Mouse (Mus musculus) limb, embryonic 10.5 days (tissue): Measurements from ENCODE around the gene Abca3. TPM values are rescaled to one million over a fixed set of nuclear protein-coding genes. Genes with fewer than 3 reads are reported as not detected.

Experiments
- DNase-seq: peaks from one replicate; pipeline ENCODE4 v3.0.0-alpha.2; 2017; ENCODE audit warnings: low spot score
- H3K27ac ChIP-seq: fragments of 300-500 bp; sonication (generic); 2 replicates; pipeline ENCODE4 v1.5.1; 2016; ENCODE audit warnings: mild to moderate bottlenecking
- H3K27me3 ChIP-seq: fragments of 300-500 bp; sonication (generic); 2 replicates; pipeline ENCODE4 v1.6.1; 2016; ENCODE audit warnings: low read depth, mild to moderate bottlenecking; ENCODE audit not compliant: poor library complexity, severe bottlenecking
- H3K36me3 ChIP-seq: fragments of 300-500 bp; sonication (generic); 2 replicates; pipeline ENCODE4 v1.6.1; 2016; ENCODE audit warnings: mild to moderate bottlenecking, moderate library complexity
- H3K4me1 ChIP-seq: fragments of 300-500 bp; sonication (generic); 2 replicates; pipeline ENCODE4 v1.6.1; 2016
- H3K4me3 ChIP-seq: fragments of 300-500 bp; sonication (generic); 2 replicates; pipeline ENCODE4 v1.5.1; 2016; ENCODE audit warnings: mild to moderate bottlenecking, moderate library complexity
- H3K9me3 ChIP-seq: fragments of 300-500 bp; sonication (generic); replicated peaks from 2 replicates; pipeline ENCODE4 v1.6.1; 2016; ENCODE audit warnings: mild to moderate bottlenecking
- WGBS: fragments of 180-500 bp; shearing (Covaris S2); methylation state at CpG from one replicate; pipeline ENCODE4 v1.1.7; 2016; 5-methylcytosine and 5-hydroxymethylcytosine counted together
- polyA plus RNA-seq: library from polyadenylated mRNA; unstranded; fragments of >200 nt; fragmentation: Nextera tagmentation; extraction: Ambion mirVana; gene quantifications from 2 replicates; pipeline ENCODE4 v1.2.1, GENCODE M21; 2016

Gene Abca3
- 2.8 and 3.6 TPM in 2 replicates for polyA plus RNA-seq

DNA sequence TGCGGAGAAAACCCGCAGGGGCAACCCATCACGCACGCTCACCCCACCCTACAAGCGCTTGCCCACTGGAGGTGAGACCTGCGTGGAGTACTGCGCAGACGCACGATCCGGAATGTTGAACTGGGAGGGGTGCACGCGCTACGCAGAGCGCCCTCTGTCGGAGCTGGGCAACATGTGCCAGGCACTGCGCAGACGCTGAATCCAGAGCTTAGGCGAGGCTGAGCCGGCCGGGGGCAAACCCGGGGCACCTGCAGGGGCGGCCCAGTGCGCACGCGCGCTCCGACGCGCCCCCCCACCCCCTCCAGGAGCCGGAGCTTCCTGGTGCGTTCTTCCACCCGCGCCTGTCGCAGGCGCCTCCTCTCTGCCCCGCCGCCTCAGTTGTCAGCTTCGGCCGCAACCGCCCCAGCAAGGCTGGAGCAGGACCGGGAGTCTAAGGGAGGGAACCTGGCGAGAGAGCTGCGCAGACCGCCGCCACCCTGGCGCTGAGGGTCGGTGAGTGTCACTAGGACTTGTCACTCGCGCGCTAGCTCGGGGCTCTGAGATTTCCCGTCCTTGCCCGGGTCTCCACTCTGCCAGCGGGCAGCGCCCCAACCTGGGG, at the start of gene Abca3:
Gene Abca3 (plus strand): TSS at position 191 of the 598 bp plus-strand sequence.
- H3K27me3 ChIP-seq = peaks cover 59% of the 10 kb centered on the region

DNA sequence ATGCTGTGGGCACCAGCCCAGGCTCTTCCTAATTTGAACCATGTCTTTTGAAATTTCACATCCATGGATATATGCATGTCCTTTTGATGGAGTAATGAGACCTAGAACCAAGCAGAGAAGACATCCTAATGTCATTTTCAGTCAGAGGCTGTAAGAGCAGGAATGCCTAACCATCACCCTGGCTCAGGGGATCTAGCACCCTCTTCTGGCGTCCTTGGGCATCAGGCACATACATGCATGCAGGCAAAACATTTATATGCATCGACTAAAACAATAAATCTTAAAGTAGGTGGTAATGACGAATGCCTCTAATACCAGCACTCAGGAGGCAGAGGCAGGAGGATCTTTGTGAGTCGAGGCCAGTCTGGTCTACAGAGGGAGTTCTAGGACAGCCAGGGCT, 44.2 kb upstream of the Abca3 start:
- Histone ChIP-seq H3K9me3 (no peaks in the 10 kb centered on the region), H3K27ac (no peak overlapping the region), H3K4me1 (no peaks in the 10 kb centered on the region), H3K27me3 (no peaks in the 10 kb centered on the region), H3K36me3 (no peaks in the 10 kb centered on the region), H3K4me3 (no peak overlapping the region)
- DNase-seq = no peak
- WGBS = 53% methylated on average over 4 of the region's 4 CpGs

More for the DNA sequence above, at the start of gene Abca3:
- DNase-seq = peak; percentile 96
- no peaks in the 10 kb centered on the region for H3K36me3 ChIP-seq
- WGBS = under 1% methylated on average over 44 of the region's 55 CpGs
- peak within 1 kb of the TSS; percentile 72 for H3K4me3 ChIP-seq
- H3K27ac ChIP-seq = peak within 1 kb of the TSS; percentile 78
- H3K9me3 ChIP-seq = no peaks in the 10 kb centered on the region
- peaks cover 25% of the 10 kb centered on the region for H3K4me1 ChIP-seq

DNA sequence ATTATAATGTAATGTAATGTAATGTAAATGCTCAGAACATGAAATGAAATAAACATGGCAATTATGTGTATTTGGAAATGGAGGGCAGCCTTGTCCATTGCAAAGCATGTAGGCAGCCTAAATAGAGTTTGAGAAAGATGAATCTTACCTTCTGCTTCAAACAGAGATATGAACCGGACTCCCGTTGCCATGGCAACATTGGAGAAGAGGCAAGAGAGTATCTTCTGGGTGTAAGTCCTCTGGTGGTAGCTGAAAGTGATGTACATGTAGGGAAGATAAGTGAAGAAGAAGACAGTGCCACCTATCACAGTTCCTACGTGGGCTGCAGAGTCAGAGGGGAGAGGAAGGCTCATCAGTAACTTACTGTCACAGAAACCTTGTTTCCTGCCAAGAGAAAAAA, 30.9 kb upstream of the Abca3 start:
- Histone ChIP-seq H3K4me3 (no peak overlapping the region), H3K36me3 (no peaks in the 10 kb centered on the region), H3K27ac (no peak overlapping the region), H3K9me3 (no peaks in the 10 kb centered on the region; the same call in 1 of the 2 replicates), H3K27me3 (no peaks in the 10 kb centered on the region), H3K4me1 (no peaks in the 10 kb centered on the region)
- DNase-seq = no peak
- 95% methylated on average over 3 of the region's 3 CpGs for WGBS

DNA sequence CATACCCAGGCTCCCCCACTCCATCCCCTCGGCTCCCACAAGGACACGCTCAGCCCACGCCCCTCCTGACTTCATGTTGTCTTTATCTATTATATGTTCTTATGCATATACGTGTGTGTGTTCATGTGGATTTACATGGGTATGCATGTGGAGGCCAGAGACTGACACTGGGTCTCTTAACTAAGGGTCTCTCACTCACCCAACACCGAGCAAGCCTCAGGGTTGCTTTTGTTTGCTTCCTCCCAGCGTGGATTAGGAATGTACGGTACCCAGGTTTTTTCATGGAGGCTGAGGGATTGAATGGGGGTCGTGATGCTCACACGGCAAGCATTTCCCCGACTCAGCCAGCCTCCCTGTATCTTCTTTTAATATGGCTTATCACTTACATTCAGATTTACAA, 26.7 kb upstream of the Abca3 start:
- WGBS = 88% methylated on average over 10 of the region's 10 CpGs
- no peaks in the 10 kb centered on the region for H3K4me1 ChIP-seq
- DNase-seq = no peak
- no peak overlapping the region for H3K27ac ChIP-seq
- H3K9me3 ChIP-seq = no peaks in the 10 kb centered on the region; the same call in 1 of the 2 replicates
- H3K4me3 ChIP-seq = no peak overlapping the region
- H3K36me3 ChIP-seq = no peaks in the 10 kb centered on the region
- no peaks in the 10 kb centered on the region for H3K27me3 ChIP-seq

DNA sequence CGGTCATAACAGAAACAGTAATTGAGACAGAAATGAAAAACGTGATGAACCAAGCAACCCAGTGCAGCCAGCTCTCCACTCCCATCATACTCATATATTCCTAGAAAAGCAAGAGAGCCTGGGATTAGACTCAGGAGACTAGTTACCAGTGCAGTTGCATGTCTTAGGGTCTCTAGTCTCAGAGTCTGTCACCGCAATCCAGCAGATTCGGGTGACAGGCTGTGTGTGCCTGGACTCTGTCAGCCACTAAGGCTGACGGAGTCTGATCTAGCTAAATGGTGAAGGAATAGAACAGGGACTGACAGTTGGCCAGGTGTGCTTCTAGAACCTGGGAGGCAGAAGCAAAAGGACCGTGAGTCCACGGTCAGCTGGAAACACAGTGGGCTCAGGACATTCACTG, 24.1 kb upstream of the Abca3 start:
- Histone ChIP-seq H3K27ac (no peak overlapping the region), H3K36me3 (no peaks in the 10 kb centered on the region), H3K27me3 (no peaks in the 10 kb centered on the region), H3K4me1 (no peaks in the 10 kb centered on the region), H3K4me3 (no peak overlapping the region), H3K9me3 (no peaks in the 10 kb centered on the region)
- WGBS = 89% methylated on average over 7 of the region's 7 CpGs
- no peak for DNase-seq

DNA sequence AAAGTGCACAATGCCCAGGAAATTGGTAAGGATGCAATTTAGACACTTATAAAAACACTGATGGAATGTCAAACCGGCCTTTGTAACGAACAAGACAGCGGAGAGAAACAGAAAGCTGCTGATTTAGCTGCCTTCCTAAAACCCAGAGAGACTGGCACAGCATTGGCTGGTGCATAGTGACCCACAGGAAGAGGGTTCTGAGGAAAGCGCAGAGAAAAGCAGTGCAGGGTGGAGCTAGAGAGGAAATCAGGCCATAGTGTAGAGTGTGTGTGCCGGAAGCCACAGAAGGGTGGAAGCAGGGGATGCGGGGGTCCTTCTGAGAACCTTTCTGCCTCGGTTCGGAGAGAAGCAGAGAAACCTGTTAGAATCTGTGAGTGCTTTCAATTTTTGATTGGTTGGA, 7.1 kb upstream of the Abca3 start:
- 86% methylated on average over 8 of the region's 8 CpGs for WGBS
- Histone ChIP-seq H3K4me1 (no peaks in the 10 kb centered on the region), H3K4me3 (no peak overlapping the region), H3K27ac (no peak overlapping the region), H3K9me3 (no peaks in the 10 kb centered on the region), H3K36me3 (no peaks in the 10 kb centered on the region), H3K27me3 (peaks cover 11% of the 10 kb centered on the region)
- DNase-seq = no peak

DNA sequence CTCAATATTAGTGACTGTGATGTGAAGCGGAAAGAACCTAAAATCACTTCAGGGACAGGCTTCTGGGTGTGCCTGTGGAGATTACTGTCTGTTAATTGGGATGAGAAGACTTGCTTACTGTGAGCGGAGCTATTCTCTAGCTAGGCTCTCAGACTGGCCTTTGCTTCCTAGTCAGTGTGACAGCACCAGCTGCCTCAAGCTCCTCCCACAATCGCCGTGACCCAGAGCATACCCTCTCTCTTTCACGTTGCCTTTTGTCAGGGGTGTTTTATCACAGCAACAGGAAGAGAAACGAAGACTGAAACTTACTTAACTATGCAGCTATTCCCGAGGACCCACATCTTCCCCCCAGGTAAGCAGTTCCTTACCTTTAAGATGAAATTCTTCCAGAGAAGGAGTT, 4.9 kb upstream of the Abca3 start:
- peaks cover 32% of the 10 kb centered on the region for H3K27me3 ChIP-seq
- peaks cover 11% of the 10 kb centered on the region for H3K4me1 ChIP-seq
- H3K36me3 ChIP-seq = no peaks in the 10 kb centered on the region
- 57% methylated on average over 7 of the region's 7 CpGs for WGBS
- no peak overlapping the region for H3K27ac ChIP-seq
- no peak overlapping the region for H3K4me3 ChIP-seq
- no peak for DNase-seq
- no peaks in the 10 kb centered on the region for H3K9me3 ChIP-seq

DNA sequence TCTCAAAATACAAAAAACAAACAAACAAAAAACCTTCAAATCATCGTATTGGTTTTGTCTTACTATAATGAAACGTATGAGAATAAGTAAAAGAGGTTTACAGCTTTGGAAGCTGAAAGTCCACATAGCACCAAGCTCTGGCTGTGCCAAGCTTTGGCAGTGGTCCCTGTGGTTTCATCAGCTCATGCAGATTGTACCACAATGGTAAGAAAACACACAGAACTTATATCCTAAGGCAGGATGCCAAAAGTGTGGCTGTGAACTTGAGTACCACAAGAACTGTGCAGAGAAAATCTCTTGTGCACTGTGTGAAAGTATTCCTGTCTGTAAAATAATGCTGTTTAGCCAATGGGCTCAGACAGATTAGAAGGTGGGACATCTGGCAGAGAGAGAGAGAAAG, 2.6 kb upstream of the Abca3 start:
- 83% methylated on average over 2 of the region's 2 CpGs for WGBS

DNA sequence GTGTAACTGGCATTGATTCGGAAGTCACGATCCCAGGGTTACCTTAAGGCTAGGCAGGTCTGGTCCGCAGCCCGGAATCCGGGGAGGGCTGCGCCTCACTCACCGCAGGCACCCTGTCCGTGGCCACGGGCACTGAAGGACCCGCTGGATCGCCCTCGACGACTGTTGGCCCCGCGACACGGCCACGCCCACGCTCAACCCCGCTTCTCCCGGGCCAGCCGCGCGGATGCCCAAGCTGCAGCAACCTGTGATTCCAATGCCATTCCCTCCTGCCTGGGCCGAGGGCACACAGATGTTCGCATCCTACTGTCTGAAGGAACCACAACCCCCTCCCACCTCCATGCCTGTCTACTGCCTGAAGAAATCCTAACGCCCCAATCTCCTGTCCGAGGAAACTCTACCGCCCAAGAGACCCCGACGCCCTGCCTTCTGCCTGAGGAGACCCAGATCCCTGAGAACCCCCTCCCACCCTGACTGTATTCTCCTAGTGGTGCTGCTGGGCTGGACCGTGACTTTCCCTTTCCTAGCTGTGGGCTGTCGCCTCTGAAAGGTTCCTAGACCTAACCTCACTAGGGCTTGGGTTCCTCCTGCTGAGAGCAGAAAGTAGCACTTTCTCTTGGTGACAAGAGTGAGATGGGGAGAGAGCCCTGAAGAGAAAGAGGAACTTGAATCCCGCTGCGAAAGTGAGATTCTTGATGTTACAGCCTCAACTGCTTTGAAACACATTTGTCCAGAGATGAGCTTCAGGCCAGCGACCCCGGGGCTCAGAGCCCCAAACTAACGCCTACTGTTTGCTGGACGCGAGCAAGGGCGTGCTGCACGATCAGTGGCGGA, 607 bp upstream of the Abca3 start, which contains the start of gene Abca17:
Gene Abca17 (minus strand): TSS at position 143 of the 834 bp plus-strand sequence.
- H3K27me3 ChIP-seq = peaks cover 59% of the 10 kb centered on the region
- WGBS = 7% methylated on average over 42 of the region's 42 CpGs
- H3K4me1 ChIP-seq = peaks cover 25% of the 10 kb centered on the region
- peak within 1 kb of the TSS; percentile 78 for H3K27ac ChIP-seq
- peak within 1 kb of the TSS; percentile 72 for H3K4me3 ChIP-seq
- DNase-seq = peak; percentile 47
- H3K9me3 ChIP-seq = no peaks in the 10 kb centered on the region
- no peaks in the 10 kb centered on the region for H3K36me3 ChIP-seq

More for the DNA sequence above, 2.6 kb upstream of the Abca3 start:
- Histone ChIP-seq H3K4me3 (no peak overlapping the region), H3K9me3 (no peaks in the 10 kb centered on the region), H3K27me3 (peaks cover 56% of the 10 kb centered on the region), H3K4me1 (peaks cover 25% of the 10 kb centered on the region), H3K36me3 (no peaks in the 10 kb centered on the region), H3K27ac (no peak overlapping the region)
- DNase-seq = no peak

DNA sequence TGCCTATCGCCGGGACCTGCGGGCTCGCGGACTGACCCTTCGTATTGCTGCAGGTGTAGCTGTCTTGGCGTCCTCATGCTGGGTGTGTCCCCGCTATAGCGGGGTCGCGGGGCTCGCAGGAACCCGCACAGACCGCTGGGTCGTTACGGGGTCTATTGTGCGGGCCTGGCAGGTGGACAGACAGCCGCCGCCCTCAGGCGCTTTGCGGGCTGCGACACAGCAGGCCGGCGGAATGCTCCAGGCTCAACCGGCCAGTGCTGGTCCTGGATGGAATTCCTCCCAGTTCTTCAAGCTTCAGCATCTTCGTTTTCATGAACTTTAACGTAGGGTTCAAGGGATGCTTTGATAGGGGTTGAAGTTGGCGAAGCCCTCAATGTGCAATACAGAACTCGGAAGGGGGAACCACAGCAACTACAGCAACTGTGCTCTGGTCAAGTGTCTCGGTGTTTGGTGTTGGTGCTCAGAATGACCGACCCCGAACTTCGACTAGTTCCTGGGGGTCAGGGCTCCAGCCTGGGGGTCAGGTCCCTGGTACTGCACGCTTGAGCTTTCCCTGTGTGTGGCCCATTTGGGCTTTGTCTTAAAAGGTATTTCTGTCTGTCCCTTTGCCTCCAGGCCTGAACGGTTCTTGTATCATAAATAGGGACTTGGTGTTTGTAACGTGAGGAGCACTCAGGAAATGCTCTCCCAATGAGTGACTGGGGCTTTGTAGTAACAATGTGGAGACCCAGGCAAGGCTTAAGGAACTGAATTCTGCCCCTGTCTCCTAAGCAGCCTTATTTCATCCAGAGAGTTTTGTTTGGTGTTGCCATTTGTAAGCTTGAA, 832 bp downstream of the Abca3 start:
- 4% methylated on average over 36 of the region's 36 CpGs for WGBS
- Histone ChIP-seq H3K4me1 (peaks cover 25% of the 10 kb centered on the region), H3K27ac (peak overlapping the region; percentile 78), H3K36me3 (no peaks in the 10 kb centered on the region), H3K4me3 (peak overlapping the region; percentile 72), H3K9me3 (no peaks in the 10 kb centered on the region), H3K27me3 (peaks cover 59% of the 10 kb centered on the region)
- peak; percentile 41 for DNase-seq

DNA sequence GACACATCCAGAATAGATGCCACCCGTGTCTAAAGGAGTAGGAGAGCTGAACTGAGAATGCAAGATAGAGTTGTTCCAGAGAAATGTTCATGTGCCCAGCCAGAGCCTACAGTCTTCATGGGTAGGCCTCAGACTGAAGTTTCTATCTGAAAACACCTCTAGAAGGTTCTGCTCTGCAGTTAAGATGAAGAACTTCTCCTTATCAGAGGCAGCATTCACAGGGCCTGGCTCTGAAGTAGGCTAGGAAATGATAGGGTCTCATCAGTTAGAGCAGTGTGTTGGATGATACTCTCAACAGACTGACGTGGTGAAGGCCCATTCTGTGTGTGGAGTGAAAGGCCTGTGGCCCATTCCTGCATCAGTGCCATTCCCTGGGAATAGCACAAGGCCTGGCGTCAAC, 2.2 kb downstream of the Abca3 start:
- WGBS = 88% methylated on average over 3 of the region's 3 CpGs
- Histone ChIP-seq H3K27ac (no peak overlapping the region), H3K4me1 (peaks cover 25% of the 10 kb centered on the region), H3K9me3 (no peaks in the 10 kb centered on the region), H3K4me3 (no peak overlapping the region), H3K27me3 (peaks cover 52% of the 10 kb centered on the region), H3K36me3 (no peaks in the 10 kb centered on the region)
- DNase-seq = no peak

DNA sequence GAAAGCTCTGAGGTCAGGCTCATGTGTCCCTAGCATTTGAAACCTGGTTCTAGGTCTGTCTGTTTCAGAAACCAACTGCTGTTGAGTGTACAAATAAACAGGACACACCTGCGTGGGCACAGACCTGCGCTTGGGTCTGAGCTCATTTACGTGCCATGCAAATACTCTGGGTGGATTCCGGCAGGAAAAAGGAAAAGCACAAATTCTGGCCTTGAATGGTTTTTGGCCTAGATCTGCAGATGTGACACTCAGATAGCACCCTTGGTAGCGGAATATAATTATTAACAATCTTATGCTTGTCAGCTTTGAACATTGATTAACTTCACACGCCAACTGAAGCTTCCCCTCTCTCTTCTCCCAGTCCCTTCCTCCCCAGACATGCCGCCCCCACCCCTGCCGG, 3.5 kb downstream of the Abca3 start:
- no peak for DNase-seq
- H3K27me3 ChIP-seq = peaks cover 42% of the 10 kb centered on the region
- H3K36me3 ChIP-seq = no peaks in the 10 kb centered on the region
- H3K4me1 ChIP-seq = peaks cover 25% of the 10 kb centered on the region
- H3K4me3 ChIP-seq = no peak overlapping the region
- no peaks in the 10 kb centered on the region for H3K9me3 ChIP-seq
- 89% methylated on average over 8 of the region's 8 CpGs for WGBS
- H3K27ac ChIP-seq = no peak overlapping the region

DNA sequence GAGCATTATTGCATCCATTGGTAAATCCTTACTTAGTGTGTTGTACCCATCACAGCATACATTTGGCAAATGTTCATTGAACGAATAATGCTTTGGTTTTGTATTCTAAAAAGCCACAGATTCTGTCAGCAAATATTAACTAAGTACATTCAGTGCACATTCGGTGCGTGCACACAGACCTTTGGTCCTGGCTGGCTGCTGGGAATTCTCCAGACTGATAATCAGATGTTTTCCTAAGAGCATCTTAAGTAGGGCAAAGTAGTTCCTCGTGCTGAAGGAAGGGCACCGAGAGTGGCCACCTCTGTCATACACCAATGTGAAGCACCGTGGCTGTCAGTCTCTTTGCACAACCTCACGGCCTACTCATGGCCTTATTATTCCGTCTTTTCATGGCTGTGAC, 7.3 kb downstream of the Abca3 start:
- no peak for DNase-seq
- H3K27me3 ChIP-seq = peaks cover 5% of the 10 kb centered on the region
- H3K36me3 ChIP-seq = no peaks in the 10 kb centered on the region
- H3K4me1 ChIP-seq = no peaks in the 10 kb centered on the region
- 92% methylated on average over 8 of the region's 8 CpGs for WGBS
- H3K4me3 ChIP-seq = no peak overlapping the region
- H3K9me3 ChIP-seq = no peaks in the 10 kb centered on the region
- no peak overlapping the region for H3K27ac ChIP-seq
